Comparison of ENCODE assay signal across 8 mouse cellular contexts in the genomic region with DNA sequence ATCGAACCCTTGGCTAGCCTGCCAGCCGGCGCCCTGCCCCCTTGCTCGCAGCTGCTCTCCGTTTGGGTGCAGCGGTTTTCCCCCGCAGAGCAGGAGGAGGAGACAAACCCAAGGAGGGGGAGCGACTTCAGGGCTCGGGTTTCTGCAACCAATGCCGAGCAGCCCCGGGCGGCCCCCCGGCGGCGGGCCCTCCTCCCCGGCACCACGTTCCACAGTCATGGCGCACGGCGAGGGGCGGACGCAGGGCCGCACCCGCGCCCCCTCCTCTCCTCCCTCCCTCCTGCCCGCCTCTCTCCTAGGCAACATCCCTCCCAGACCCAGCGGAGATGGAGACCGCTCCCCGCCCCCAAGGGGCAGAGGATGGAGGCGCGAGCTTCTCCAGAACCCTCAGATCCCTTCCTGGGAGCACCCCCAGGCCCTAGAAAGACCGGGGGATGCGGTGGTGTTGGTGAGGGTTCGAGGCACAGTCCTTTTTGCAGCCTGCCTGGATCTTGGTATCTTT.
A peak's percentile ranks its signal among the peaks of the same experiment; 100 is the strongest.
DNase-seq lines count a peak whose midpoint lies in the region; ATAC-seq and TF ChIP-seq lines count a peak whose summit lies in the region.

No protein-coding gene starts in this region.

- peak; percentile 73 for TF ChIP-seq POLR2A in olfactory bulb, adult 2 months (IDR thresholded peaks at IDR 0.05; ENCODE audit: insufficient read depth, low read depth, low read length)
- peak; percentile 87 for TF ChIP-seq POLR2A in thymus, adult 2 months (IDR thresholded peaks at IDR 0.05; ENCODE audit: control insufficient read depth, extremely low read depth, insufficient read depth, low read length, poor library complexity)

- peak; percentile 69 for DNase-seq in cerebellum, adult 11-12 months
- DNase-seq in forelimb bud, embryonic 11.5 days (ENCODE audit: low read depth, low spot score), result peak; percentile 94
- DNase-seq in layer of hippocampus, adult 9-10 months (ENCODE audit: low spot score), result peak; percentile 74
- DNase-seq in thymus, adult 2 months, result peak; percentile 95

- H3K27me3 ChIP-seq in E14TG2a.4 (ENCODE audit: insufficient read depth, low read length), result peaks cover 15% of the 10 kb centered on the region; the same call in 1 of the 2 replicates
- no peaks in the 10 kb centered on the region for H3K27me3 ChIP-seq in lung, embryonic 15.5 days
- H3K27me3 ChIP-seq in thymus, adult 2 months (ENCODE audit: control insufficient read depth, insufficient read depth, low read length), result no peaks in the 10 kb centered on the region

- H3K27ac ChIP-seq in lung, embryonic 15.5 days, result peak overlapping the region; percentile 98
- peak overlapping the region; percentile 96 for H3K27ac ChIP-seq in olfactory bulb, adult 2 months (ENCODE audit: insufficient read depth, low read depth, low read length)
- peak overlapping the region; percentile 96 for H3K27ac ChIP-seq in thymus, adult 2 months (ENCODE audit: control insufficient read depth, insufficient read depth, low read length)

- peak overlapping the region; percentile 85 for H3K4me3 ChIP-seq in E14TG2a.4 (replicated peaks; ENCODE audit: low read length)
- peak overlapping the region; percentile 74 for H3K4me3 ChIP-seq in lung, embryonic 15.5 days
- peak overlapping the region; percentile 60 for H3K4me3 ChIP-seq in olfactory bulb, adult 2 months (ENCODE audit: insufficient read depth, low read depth, low read length)
- peak overlapping the region; percentile 81 for H3K4me3 ChIP-seq in thymus, adult 2 months (ENCODE audit: control insufficient read depth, insufficient read depth, low read length)

- H3K4me1 ChIP-seq in E14TG2a.4 (replicated peaks; ENCODE audit: low read depth, low read length), result peaks cover 60% of the 10 kb centered on the region
- H3K4me1 ChIP-seq in lung, embryonic 15.5 days, result peaks cover 35% of the 10 kb centered on the region
- peaks cover 17% of the 10 kb centered on the region for H3K4me1 ChIP-seq in olfactory bulb, adult 2 months (ENCODE audit: control insufficient read depth, insufficient read depth, low read length)
- peaks cover 24% of the 10 kb centered on the region for H3K4me1 ChIP-seq in thymus, adult 2 months (replicated peaks; ENCODE audit: control insufficient read depth, insufficient read depth, low read length)

- WGBS in lung, embryonic 15.5 days, result 0% methylated on average over 18 of the region's 34 CpGs
- WGBS in olfactory bulb, adult 2 months, result 1% methylated on average over 28 of the region's 34 CpGs
- 0% methylated on average over 33 of the region's 34 CpGs for WGBS in thymus, adult 2 months

- H3K9me3 ChIP-seq in E14TG2a.4 (ENCODE audit: low read length), result no peaks in the 10 kb centered on the region
- H3K9me3 ChIP-seq in lung, embryonic 15.5 days, result no peaks in the 10 kb centered on the region

- no peaks in the 10 kb centered on the region for H3K36me3 ChIP-seq in E14TG2a.4 (ENCODE audit: insufficient read depth, low read length)
- no peaks in the 10 kb centered on the region for H3K36me3 ChIP-seq in lung, embryonic 15.5 days
- no peaks in the 10 kb centered on the region for H3K36me3 ChIP-seq in thymus, adult 2 months (ENCODE audit: control insufficient read depth, insufficient read depth, low read length)

- TF ChIP-seq CTCF in E14TG2a.4 (conservative IDR thresholded peaks at IDR 0.05; ENCODE audit: low read length), result no peak
- TF ChIP-seq CTCF in olfactory bulb, adult 2 months (IDR thresholded peaks at IDR 0.05; ENCODE audit: insufficient read depth, low read depth, low read length), result no peak
- 0 out of 2 replicates have a peak, but pooled peaks have one; percentile 22 for TF ChIP-seq CTCF in thymus, adult 2 months (IDR thresholded peaks at IDR 0.05; ENCODE audit: borderline replicate concordance, control insufficient read depth, extremely low read depth, insufficient read depth, low read length, poor library complexity)

- peak overlapping the region; percentile 69 for H3K9ac ChIP-seq in lung, embryonic 15.5 days

- ATAC-seq in hematopoietic stem cell, adult 5-6 weeks (replicated peaks in 1 of 2; ENCODE audit: insufficient read depth in 1 of 2, low FRiP score in 2 of 2, low TSS enrichment in 1 of 2, low read depth in 1 of 2, poor library complexity in 2 of 2, severe bottlenecking in 2 of 2), result peak; percentile 79 to 84
- ATAC-seq in lung, embryonic 15.5 days (ENCODE audit: borderline replicate concordance, extremely low read depth, low FRiP score, low TSS enrichment), result peak; percentile 94

- peak overlapping the region; percentile 83 for H3K4me2 ChIP-seq in lung, embryonic 15.5 days

Comparison
In these comparisons a context has a peak if more than half of its experiments do, and no peak if none do; other contexts are left out.
1. Peak in every context shown above with its lines: DNase-seq, ATAC-seq, H3K4me3 ChIP-seq and H3K27ac ChIP-seq.